Mouse (Mus musculus) midbrain, embryonic 12.5 days (tissue): Measurements from ENCODE around the gene Smg6. TPM values are rescaled to one million over a fixed set of nuclear protein-coding genes. Genes with fewer than 3 reads are reported as not detected.
"Not testable (repeated sequence)": the region's sequence is repeated elsewhere in the genome, so short reads cannot be mapped to it uniquely, and the experiment has no call there.

Source experiments
- ATAC-seq: fragments of 200-750 bp; cut with Nextera tagmentation; 2 replicates; pipeline ENCODE4 v1.8.0; 2017; ENCODE audit warnings: low read depth, moderate TSS enrichment, moderate library complexity; ENCODE audit not compliant: low FRiP score
- H3K27ac ChIP-seq: fragments of 300-500 bp; sonication (generic); replicated peaks from 2 replicates; pipeline ENCODE4 v1.5.1; 2016; ENCODE audit warnings: mild to moderate bottlenecking
- H3K27me3 ChIP-seq: fragments of 300-500 bp; sonication (generic); 2 replicates; pipeline ENCODE4 v1.6.1; 2016; ENCODE audit warnings: mild to moderate bottlenecking
- H3K36me3 ChIP-seq: fragments of 300-500 bp; sonication (generic); 2 replicates; pipeline ENCODE4 v1.6.1; 2016
- H3K4me1 ChIP-seq: fragments of 300-500 bp; sonication (generic); 2 replicates; pipeline ENCODE4 v1.6.1; 2016
- H3K4me2 ChIP-seq: fragments of 300-500 bp; sonication (generic); replicated peaks from 2 replicates; pipeline ENCODE4 v1.6.1; 2016; ENCODE audit warnings: mild to moderate bottlenecking, moderate library complexity
- H3K4me3 ChIP-seq: fragments of 300-500 bp; sonication (generic); 2 replicates; pipeline ENCODE4 v1.5.1; 2016; ENCODE audit warnings: mild to moderate bottlenecking
- H3K9ac ChIP-seq: fragments of 300-500 bp; sonication (generic); replicated peaks from 2 replicates; pipeline ENCODE4 v1.6.1; 2016; ENCODE audit warnings: mild to moderate bottlenecking, moderate library complexity
- H3K9me3 ChIP-seq: fragments of 300-500 bp; sonication (generic); 2 replicates; pipeline ENCODE4 v1.6.1; 2016; ENCODE audit warnings: mild to moderate bottlenecking
- WGBS: fragments of 180-500 bp; shearing (Covaris S2); methylation state at CpG from one replicate; pipeline ENCODE4 v1.1.7; 2016; 5-methylcytosine and 5-hydroxymethylcytosine counted together
- polyA plus RNA-seq: library from polyadenylated mRNA; unstranded; fragments of >200 nt; fragmentation: Nextera tagmentation; extraction: Ambion mirVana; gene quantifications from 2 replicates; pipeline ENCODE4 v1.2.1, GENCODE M21; 2016

Gene Smg6
- polyA plus RNA-seq, 1 experiment from 2014 or later = 22.6 TPM

- ATAC-seq = no peak
- Histone ChIP-seq H3K4me3 (peak overlapping the region; percentile 46), H3K4me1 (peaks cover 69% of the 10 kb centered on the region), H3K9me3 (no peaks in the 10 kb centered on the region), H3K36me3 (peaks cover 8% of the 10 kb centered on the region), H3K27ac (no peak overlapping the region), H3K9ac (peak overlapping the region; percentile 50; the same call in 1 of the 2 replicates), H3K4me2 (peak overlapping the region; percentile 65), H3K27me3 (peaks cover 100% of the 10 kb centered on the region)
- WGBS = 2% methylated on average over 30 of the region's 63 CpGs
These were observed 242.3 kb downstream of the Smg6 start for GRCm38 (mm10) chr11:75167643-75168589.

- peak overlapping the region; percentile 50; the same call in 1 of the 2 replicates for H3K9ac ChIP-seq
- peaks cover 100% of the 10 kb centered on the region for H3K27me3 ChIP-seq
- H3K4me2 ChIP-seq = peak overlapping the region; percentile 65
- no peaks in the 10 kb centered on the region for H3K36me3 ChIP-seq
- ATAC-seq = no peak
- no peak overlapping the region for H3K27ac ChIP-seq
- H3K9me3 ChIP-seq = no peaks in the 10 kb centered on the region
- 1% methylated on average over 78 of the region's 83 CpGs for WGBS
- H3K4me1 ChIP-seq = peaks cover 76% of the 10 kb centered on the region
- peak overlapping the region; percentile 46 for H3K4me3 ChIP-seq
These were observed 243.2 kb downstream of the Smg6 start for GRCm38 (mm10) chr11:75168590-75169361.

GRCm38 (mm10) chr11:75169405-75170080, 243.9 kb downstream of the Smg6 start, which contains the start of gene Hic1:
Gene Hic1, minus strand, starts transcription at chr11:75169519.
- ATAC-seq = no peak
- 5% methylated on average over 23 of the region's 23 CpGs for WGBS
- H3K36me3 ChIP-seq = no peaks in the 10 kb centered on the region
- H3K27ac ChIP-seq = no peak within 1 kb of the TSS
- peak within 1 kb of the TSS; percentile 46 for H3K4me3 ChIP-seq
- peak within 1 kb of the TSS; percentile 65 for H3K4me2 ChIP-seq
- peak within 1 kb of the TSS; percentile 50; the same call in 1 of the 2 replicates for H3K9ac ChIP-seq
- peaks cover 92% of the 10 kb centered on the region for H3K27me3 ChIP-seq
- peaks cover 81% of the 10 kb centered on the region for H3K4me1 ChIP-seq
- H3K9me3 ChIP-seq = no peaks in the 10 kb centered on the region

- no peaks in the 10 kb centered on the region for H3K9me3 ChIP-seq
- H3K36me3 ChIP-seq = no peaks in the 10 kb centered on the region
- H3K4me3 ChIP-seq = peak overlapping the region; percentile 46
- ATAC-seq = peak; percentile 42
- peak overlapping the region; percentile 65 for H3K4me2 ChIP-seq
- peaks cover 81% of the 10 kb centered on the region for H3K4me1 ChIP-seq
- H3K27me3 ChIP-seq = peaks cover 87% of the 10 kb centered on the region
- under 1% methylated on average over 37 of the region's 38 CpGs for WGBS
- H3K9ac ChIP-seq = no peak overlapping the region
- no peak overlapping the region for H3K27ac ChIP-seq
These were observed 244.6 kb downstream of the Smg6 start for GRCm38 (mm10) chr11:75170136-75170751.

- Histone ChIP-seq H3K27ac (no peak overlapping the region), H3K9me3 (no peaks in the 10 kb centered on the region), H3K4me1 (peaks cover 71% of the 10 kb centered on the region), H3K36me3 (peaks cover under 1% of the 10 kb centered on the region; the same call in 1 of the 2 replicates), H3K4me3 (0 out of 2 replicates have a peak overlapping the region, but pooled peaks have one; percentile 7), H3K9ac (no peak overlapping the region), H3K4me2 (peak overlapping the region; percentile 73), H3K27me3 (peaks cover 86% of the 10 kb centered on the region)
- no peak for ATAC-seq
- WGBS = 6% methylated on average over 17 of the region's 17 CpGs
These were observed 245.7 kb downstream of the Smg6 start for GRCm38 (mm10) chr11:75171186-75171865.

- peaks cover 12% of the 10 kb centered on the region for H3K36me3 ChIP-seq
- peak overlapping the region; percentile 68 for H3K4me3 ChIP-seq
- no peak overlapping the region; the same call in 1 of the 2 replicates for H3K9ac ChIP-seq
- under 1% methylated on average over 74 of the region's 75 CpGs for WGBS
- H3K9me3 ChIP-seq = no peaks in the 10 kb centered on the region
- peaks cover 62% of the 10 kb centered on the region for H3K4me1 ChIP-seq
- peaks cover 77% of the 10 kb centered on the region for H3K27me3 ChIP-seq
- no peak overlapping the region for H3K27ac ChIP-seq
- H3K4me2 ChIP-seq = peak overlapping the region; percentile 73
- ATAC-seq = no peak
These were observed 246.8 kb downstream of the Smg6 start for GRCm38 (mm10) chr11:75172151-75173094.

GRCm38 (mm10) chr11:75173095-75173798, 247.6 kb downstream of the Smg6 start:
- Histone ChIP-seq H3K27me3 (peaks cover 69% of the 10 kb centered on the region), H3K4me1 (peaks cover 62% of the 10 kb centered on the region), H3K27ac (peak overlapping the region; percentile 60), H3K4me3 (peak overlapping the region; percentile 68), H3K9me3 (no peaks in the 10 kb centered on the region), H3K4me2 (peak overlapping the region; percentile 73), H3K36me3 (peaks cover 15% of the 10 kb centered on the region), H3K9ac (peak overlapping the region; percentile 57)
- ATAC-seq = peak; percentile 70
- WGBS = 1% methylated on average over 71 of the region's 71 CpGs

GRCm38 (mm10) chr11:75173799-75174165, 248.2 kb downstream of the Smg6 start:
- Histone ChIP-seq H3K27me3 (peaks cover 64% of the 10 kb centered on the region), H3K27ac (0 out of 2 replicates have a peak overlapping the region, but pooled peaks have one; percentile 60), H3K4me1 (peaks cover 57% of the 10 kb centered on the region), H3K36me3 (peaks cover 15% of the 10 kb centered on the region), H3K4me3 (peak overlapping the region; percentile 68), H3K9ac (peak overlapping the region; percentile 57; the same call in 1 of the 2 replicates), H3K4me2 (peak overlapping the region; percentile 73), H3K9me3 (no peaks in the 10 kb centered on the region)
- ATAC-seq = no peak
- 4% methylated on average over 15 of the region's 15 CpGs for WGBS

- not testable (repeated sequence) for ATAC-seq
- peaks cover 56% of the 10 kb centered on the region for H3K27me3 ChIP-seq
- H3K4me1 ChIP-seq = peaks cover 56% of the 10 kb centered on the region
These were observed 249.0 kb downstream of the Smg6 start for GRCm38 (mm10) chr11:75174574-75174973.

More at GRCm38 (mm10) chr11:75174574-75174973, 249.0 kb downstream of the Smg6 start:
- WGBS = 78% methylated on average over 6 of the region's 6 CpGs
- not testable (repeated sequence) for H3K4me2 ChIP-seq, H3K4me3 ChIP-seq, H3K27ac ChIP-seq, H3K9ac ChIP-seq, H3K9me3 ChIP-seq
- peaks cover 15% of the 10 kb centered on the region for H3K36me3 ChIP-seq
